In genomic region chr12:16270876-16271275, GRCm38 (mm10) we compare ENCODE assay signal across 10 mouse cellular contexts.
DNase-seq lines count a peak whose midpoint lies in the region; TF ChIP-seq lines count a peak whose summit lies in the region.
"Had no signal": no experiment of that assay in that cellular context is flagged by ENCODE, and none has a peak within 500 bp of the region (broad histone marks: within the 10 kb centered on the region; RNA-seq: fewer than 3 reads in every experiment).

No protein-coding gene starts in this region.

- DNase-seq in adrenal gland, postnatal 10 days: peak; percentile 2
- DNase-seq in adrenal gland, adult 18-20 months (ENCODE audit: low spot score in 2 of 2): no peak
- DNase-seq in brain, embryonic 14.5 days (ENCODE audit: low read depth): peak; percentile 17
- peak; percentile 56 to 58 for DNase-seq in heart, adult 9 months (ENCODE audit: low spot score in 2 of 2)
- DNase-seq in heart, postnatal 36 days: peak; percentile 14 to 17
- no peak for DNase-seq in yolk sac, embryonic 10.5 days (ENCODE audit: low spot score)
- no peak for DNase-seq in embryo, embryonic 10.5 days (ENCODE audit: low spot score)
- DNase-seq in frontal cortex, postnatal 14 days (ENCODE audit: low spot score in 2 of 2): no peak
- DNase-seq: cerebellum, adult 9-11 months; kidney, postnatal 10 days had no signal

- intact Hi-C loops in heart, postnatal 36 days (cut with DNase I): loop anchor here (2.0 kb wide), 1 partner anchor 48 kb away; no protein-coding TSS in a partner anchor

- TF ChIP-seq CTCF in brain, embryonic 14.5 days (IDR thresholded peaks at IDR 0.05; ENCODE audit: borderline replicate concordance, extremely low read depth, insufficient read depth, insufficient read length): no peak

- TF ChIP-seq POLR2A in brain, embryonic 14.5 days (IDR thresholded peaks at IDR 0.05; ENCODE audit: borderline replicate concordance, extremely low read depth, insufficient read depth, insufficient read length, poor library complexity, severe bottlenecking): no peak

Comparison
In these comparisons a context has a peak if more than half of its experiments do, and no peak if none do; other contexts are left out.
1. DNase-seq: peak in adrenal gland, postnatal 10 days (single experiment), brain, embryonic 14.5 days (single experiment), heart, adult 9 months (2 of 2) and heart, postnatal 36 days (2 of 2); none in adrenal gland, adult 18-20 months (0 of 2), yolk sac, embryonic 10.5 days (single experiment), embryo, embryonic 10.5 days (single experiment) and frontal cortex, postnatal 14 days (0 of 2).